Mouse (Mus musculus) lung, postnatal 0 days (tissue): ENCODE measurements at regions not wholly inside any gene's neighbourhood (a gene's known extent, or its start where the extent isn't known, plus 50 kb on each side); places are given as distances from the start of the nearest gene placed in this dataset.

ENCODE experiments used
- CTCF ChIP-seq: IDR thresholded peaks from 2 replicates; pipeline ENCODE4 v1.5.1; 2016; ENCODE audit warnings: antibody characterized with exemption, mild to moderate bottlenecking
- EP300 ChIP-seq: IDR thresholded peaks from 2 replicates; pipeline ENCODE4 v1.6.1; 2016; ENCODE audit warnings: antibody characterized with exemption, mild to moderate bottlenecking, control low read depth

DNA sequence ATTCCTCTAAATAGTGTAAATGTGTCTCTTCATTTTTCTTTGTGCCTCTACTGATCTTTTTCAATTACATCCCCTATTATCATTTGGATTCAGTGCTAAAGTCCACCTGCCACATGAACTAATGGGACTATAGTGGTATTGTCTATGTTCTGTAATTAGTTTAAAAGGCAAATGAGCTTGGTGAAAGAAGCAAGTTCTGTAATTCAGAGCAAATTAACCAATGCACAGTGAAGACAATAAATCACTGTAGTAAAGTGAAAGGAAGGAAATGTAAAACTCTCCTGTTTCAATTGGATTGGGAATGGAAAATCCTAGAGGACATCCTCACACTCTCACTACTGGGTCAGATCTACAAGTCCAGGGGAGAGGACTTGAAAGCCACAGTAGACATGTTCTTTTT is 823.2 kb upstream of the Epha5 start:
- TF ChIP-seq EP300 (no peak), CTCF (no peak)
